Mouse (Mus musculus): ENCODE results near the gene Tmem169. TPM values are rescaled to one million over a fixed set of nuclear protein-coding genes. Genes with fewer than 3 reads are reported as not detected.

The Tmem169 gene
- polyA plus RNA-seq, 1 experiment from 2014 or later, result 1.1 TPM

GRCm38 (mm10) chr1:72291421-72291820 lies 7.3 kb downstream of the Tmem169 start:
- DNase-seq (ENCODE audit: low spot score), result no peak
- WGBS, result 86% methylated on average over 4 of the region's 4 CpGs
- H3K4me1 ChIP-seq, result peaks cover 5% of the 10 kb centered on the region; the same call in 1 of the 2 replicates
- H3K27me3 ChIP-seq (ENCODE audit: insufficient read depth, poor library complexity, severe bottlenecking), result 0 out of 2 replicates have a peak, but pooled peaks cover 1% of the 10 kb centered on the region
- no peak overlapping the region for H3K4me3 ChIP-seq
- H3K9me3 ChIP-seq, result no peaks in the 10 kb centered on the region
- no peak overlapping the region for H3K27ac ChIP-seq
- H3K36me3 ChIP-seq, result no peaks in the 10 kb centered on the region

- WGBS, result 81% methylated on average over 2 of the region's 2 CpGs
- no peak overlapping the region for H3K4me3 ChIP-seq
- H3K27ac ChIP-seq, result no peak overlapping the region
- DNase-seq (ENCODE audit: low spot score), result no peak
- H3K9me3 ChIP-seq, result no peaks in the 10 kb centered on the region
- no peaks in the 10 kb centered on the region for H3K36me3 ChIP-seq
- no peaks in the 10 kb centered on the region for H3K27me3 ChIP-seq (ENCODE audit: insufficient read depth, poor library complexity, severe bottlenecking)
- H3K4me1 ChIP-seq, result peaks cover 1% of the 10 kb centered on the region; the same call in 1 of the 2 replicates
Observed at GRCm38 (mm10) chr1:72291925-72292324, 7.8 kb downstream of the Tmem169 start.

GRCm38 (mm10) chr1:72293869-72294663 lies 9.9 kb downstream of the Tmem169 start:
- Histone ChIP-seq H3K4me3 (no peak overlapping the region), H3K9me3 (no peaks in the 10 kb centered on the region), H3K36me3 (no peaks in the 10 kb centered on the region), H3K27ac (no peak overlapping the region), H3K27me3 (ENCODE audit: insufficient read depth, poor library complexity, severe bottlenecking) (no peaks in the 10 kb centered on the region), H3K4me1 (no peaks in the 10 kb centered on the region)
- no peak for DNase-seq (ENCODE audit: low spot score)
- 68% methylated on average over 4 of the region's 4 CpGs for WGBS

GRCm38 (mm10) chr1:72295746-72296145 lies 11.6 kb downstream of the Tmem169 start:
- H3K27ac ChIP-seq, result no peak overlapping the region
- H3K4me1 ChIP-seq, result no peaks in the 10 kb centered on the region
- no peak overlapping the region for H3K4me3 ChIP-seq
- DNase-seq (ENCODE audit: low spot score), result no peak
- H3K36me3 ChIP-seq, result no peaks in the 10 kb centered on the region
- 77% methylated on average over 8 of the region's 8 CpGs for WGBS
- no peaks in the 10 kb centered on the region for H3K9me3 ChIP-seq
- H3K27me3 ChIP-seq (ENCODE audit: insufficient read depth, poor library complexity, severe bottlenecking), result no peaks in the 10 kb centered on the region

- H3K4me3 ChIP-seq, result no peak overlapping the region
- 86% methylated on average over 1 of the region's 1 CpGs for WGBS
- no peak for DNase-seq (ENCODE audit: low spot score)
- no peaks in the 10 kb centered on the region for H3K36me3 ChIP-seq
- H3K27ac ChIP-seq, result no peak overlapping the region
- H3K4me1 ChIP-seq, result no peaks in the 10 kb centered on the region
- no peaks in the 10 kb centered on the region for H3K27me3 ChIP-seq (ENCODE audit: insufficient read depth, poor library complexity, severe bottlenecking)
- no peaks in the 10 kb centered on the region for H3K9me3 ChIP-seq
Observed at GRCm38 (mm10) chr1:72301845-72302244, 17.7 kb downstream of the Tmem169 start.

- DNase-seq (ENCODE audit: low spot score), result no peak
- H3K27ac ChIP-seq, result peak overlapping the region; percentile 90; the same call in 1 of the 2 replicates
- WGBS, result 57% methylated on average over 3 of the region's 3 CpGs
Observed at GRCm38 (mm10) chr1:72306241-72306640, 22.1 kb downstream of the Tmem169 start.

GRCm38 (mm10) chr1:72306679-72307181 lies 22.6 kb downstream of the Tmem169 start:
- peak overlapping the region; percentile 90 for H3K27ac ChIP-seq
- no peaks in the 10 kb centered on the region for H3K9me3 ChIP-seq
- H3K4me1 ChIP-seq, result no peaks in the 10 kb centered on the region
- DNase-seq (ENCODE audit: low spot score), result no peak
- H3K27me3 ChIP-seq (ENCODE audit: insufficient read depth, poor library complexity, severe bottlenecking), result 0 out of 2 replicates have a peak, but pooled peaks cover 3% of the 10 kb centered on the region
- H3K4me3 ChIP-seq, result peak overlapping the region; percentile 71
- 3% methylated on average over 11 of the region's 11 CpGs for WGBS
- H3K36me3 ChIP-seq, result 0 out of 2 replicates have a peak, but pooled peaks cover 2% of the 10 kb centered on the region

More at GRCm38 (mm10) chr1:72306241-72306640, 22.1 kb downstream of the Tmem169 start:
- Histone ChIP-seq H3K4me3 (0 out of 2 replicates have a peak overlapping the region, but pooled peaks have one; percentile 71), H3K9me3 (no peaks in the 10 kb centered on the region), H3K4me1 (no peaks in the 10 kb centered on the region), H3K27me3 (ENCODE audit: insufficient read depth, poor library complexity, severe bottlenecking) (no peaks in the 10 kb centered on the region), H3K36me3 (no peaks in the 10 kb centered on the region)

GRCm38 (mm10) chr1:72307317-72307798 lies 23.2 kb downstream of the Tmem169 start, which contains the start of gene Xrcc5:
Gene Xrcc5 (plus strand): TSS chr1:72307421.
- whole genome bisulfite sequencing, result 0% methylated on average over 21 of the region's 21 CpGs
- Histone ChIP-seq H3K4me3 (peak within 1 kb of the TSS; percentile 71), H3K27me3 (ENCODE audit: insufficient read depth, poor library complexity, severe bottlenecking) (0 out of 2 replicates have a peak, but pooled peaks cover 8% of the 10 kb centered on the region), H3K9me3 (no peaks in the 10 kb centered on the region), H3K4me1 (no peaks in the 10 kb centered on the region), H3K36me3 (0 out of 2 replicates have a peak, but pooled peaks cover 7% of the 10 kb centered on the region), H3K27ac (peak within 1 kb of the TSS; percentile 90)
- peak; percentile 97 for DNase-seq (ENCODE audit: low spot score)

- Histone ChIP-seq H3K4me3 (no peak overlapping the region), H3K27ac (no peak overlapping the region), H3K36me3 (0 out of 2 replicates have a peak, but pooled peaks cover 14% of the 10 kb centered on the region), H3K4me1 (no peaks in the 10 kb centered on the region), H3K27me3 (ENCODE audit: insufficient read depth, poor library complexity, severe bottlenecking) (0 out of 2 replicates have a peak, but pooled peaks cover 18% of the 10 kb centered on the region), H3K9me3 (no peaks in the 10 kb centered on the region)
- no peak for DNase-seq (ENCODE audit: low spot score)
- 63% methylated on average over 4 of the region's 4 CpGs for WGBS
Observed at GRCm38 (mm10) chr1:72308919-72309318, 24.8 kb downstream of the Tmem169 start.

- Histone ChIP-seq H3K36me3 (0 out of 2 replicates have a peak, but pooled peaks cover 14% of the 10 kb centered on the region), H3K4me3 (no peak overlapping the region), H3K4me1 (no peaks in the 10 kb centered on the region), H3K9me3 (no peaks in the 10 kb centered on the region), H3K27me3 (ENCODE audit: insufficient read depth, poor library complexity, severe bottlenecking) (peaks cover 23% of the 10 kb centered on the region; the same call in 1 of the 2 replicates), H3K27ac (no peak overlapping the region)
- 76% methylated on average over 6 of the region's 6 CpGs for WGBS
- DNase-seq (ENCODE audit: low spot score), result no peak
Observed at GRCm38 (mm10) chr1:72309744-72310424, 25.7 kb downstream of the Tmem169 start.

GRCm38 (mm10) chr1:72312701-72313398 lies 28.7 kb downstream of the Tmem169 start:
- H3K36me3 ChIP-seq, result peaks cover 27% of the 10 kb centered on the region
- DNase-seq (ENCODE audit: low spot score), result no peak
- 85% methylated on average over 9 of the region's 9 CpGs for WGBS

GRCm38 (mm10) chr1:72313399-72314039 lies 29.4 kb downstream of the Tmem169 start:
- no peaks in the 10 kb centered on the region for H3K4me1 ChIP-seq
- H3K4me3 ChIP-seq, result no peak overlapping the region
- peaks cover 32% of the 10 kb centered on the region for H3K36me3 ChIP-seq
- no peak overlapping the region for H3K27ac ChIP-seq
- H3K9me3 ChIP-seq, result no peaks in the 10 kb centered on the region
- peak; percentile 46 for DNase-seq (ENCODE audit: low spot score)
- 74% methylated on average over 5 of the region's 5 CpGs for WGBS
- peaks cover 38% of the 10 kb centered on the region for H3K27me3 ChIP-seq (ENCODE audit: insufficient read depth, poor library complexity, severe bottlenecking)

More at GRCm38 (mm10) chr1:72312701-72313398, 28.7 kb downstream of the Tmem169 start:
- no peak overlapping the region for H3K4me3 ChIP-seq
- peaks cover 31% of the 10 kb centered on the region; the same call in 1 of the 2 replicates for H3K27me3 ChIP-seq (ENCODE audit: insufficient read depth, poor library complexity, severe bottlenecking)
- H3K4me1 ChIP-seq, result no peaks in the 10 kb centered on the region
- H3K9me3 ChIP-seq, result no peaks in the 10 kb centered on the region
- H3K27ac ChIP-seq, result no peak overlapping the region

Data from heart, embryonic 10.5 days (tissue).